Mouse (Mus musculus): ENCODE data around the gene Olfr686. TPM values are rescaled to one million over a fixed set of nuclear protein-coding genes. Genes with fewer than 3 reads are reported as not detected.
A peak's percentile ranks its signal among the peaks of the same experiment; 100 is the strongest.

Olfr686 gene
- not detected for total RNA-seq (2021)

DNA sequence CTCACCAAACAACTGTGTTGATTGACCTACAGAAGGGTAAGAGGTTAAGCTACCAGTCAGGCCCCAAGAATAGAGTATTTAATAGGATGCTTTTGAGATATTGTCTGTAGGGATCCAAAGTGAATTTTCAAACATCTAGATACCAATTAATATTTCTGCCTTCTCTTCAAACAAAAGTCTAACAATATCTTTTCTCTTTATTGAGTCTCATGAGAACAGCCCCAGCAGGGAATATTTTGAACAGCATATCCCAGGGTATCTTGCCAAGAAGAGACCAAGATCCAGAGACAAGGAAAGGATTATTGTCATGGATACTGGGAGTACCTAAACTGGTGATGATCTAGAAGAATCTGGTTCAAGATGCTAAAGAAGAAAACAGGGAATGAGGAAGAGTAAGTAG lies at the start of gene Olfr686:
Gene Olfr686, minus strand, starts transcription at position 101 of the 400 bp plus-strand sequence.
- intact Hi-C loops (cut with DNase I), result no loop called here
- no peak for DNase-seq

- DNase-seq, result peak; percentile 15
- intact Hi-C loops (cut with DNase I), result no loop called here
These were observed 49.4 kb upstream of the Olfr686 start for GRCm38 (mm10) chr7:105256656-105257055.

- no peak for DNase-seq
- intact Hi-C loops (cut with DNase I), result no loop called here
These were observed 40.9 kb upstream of the Olfr686 start for GRCm38 (mm10) chr7:105248197-105248596.

- DNase-seq, result no peak
- intact Hi-C loops (cut with DNase I), result no loop called here
These were observed 40.4 kb upstream of the Olfr686 start for GRCm38 (mm10) chr7:105247671-105248070.

GRCm38 (mm10) chr7:105229386-105229785 lies 22.1 kb upstream of the Olfr686 start:
- no peak for DNase-seq
- intact Hi-C loops (cut with DNase I), result no loop called here

GRCm38 (mm10) chr7:105228138-105228537 lies 20.9 kb upstream of the Olfr686 start:
- intact Hi-C loops (cut with DNase I), result no loop called here
- DNase-seq, result no peak

DNA sequence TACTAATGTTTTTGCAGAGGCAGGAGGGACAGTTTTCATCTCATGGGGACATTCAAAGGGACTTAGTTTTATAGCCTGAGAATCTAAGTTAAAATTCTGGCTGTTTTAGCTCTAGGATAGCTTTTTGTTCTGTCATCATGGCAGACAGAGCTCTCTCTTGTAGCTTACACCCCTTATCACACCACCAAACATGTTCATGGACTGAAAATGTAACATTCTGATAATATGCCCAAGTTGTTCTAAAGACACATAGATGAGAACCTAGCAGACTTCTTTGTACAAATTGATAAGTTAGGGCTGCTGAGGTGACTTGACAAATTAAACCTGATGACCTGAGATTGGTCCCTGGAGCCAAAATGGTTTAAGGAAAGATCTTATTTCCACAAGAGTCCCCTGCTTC lies 19.4 kb upstream of the Olfr686 start:
- DNase-seq, result no peak

GRCm38 (mm10) chr7:105226072-105226471 lies 18.8 kb upstream of the Olfr686 start:
- intact Hi-C loops (cut with DNase I), result no loop called here
- no peak for DNase-seq

More for the DNA sequence above, 19.4 kb upstream of the Olfr686 start:
- intact Hi-C loops (cut with DNase I), result no loop called here

- intact Hi-C loops (cut with DNase I), result no loop called here
- DNase-seq, result no peak
These were observed 11.0 kb upstream of the Olfr686 start for GRCm38 (mm10) chr7:105218281-105218680.

GRCm38 (mm10) chr7:105214761-105215160 lies 7.5 kb upstream of the Olfr686 start:
- intact Hi-C loops (cut with DNase I), result no loop called here
- no peak for DNase-seq

DNA sequence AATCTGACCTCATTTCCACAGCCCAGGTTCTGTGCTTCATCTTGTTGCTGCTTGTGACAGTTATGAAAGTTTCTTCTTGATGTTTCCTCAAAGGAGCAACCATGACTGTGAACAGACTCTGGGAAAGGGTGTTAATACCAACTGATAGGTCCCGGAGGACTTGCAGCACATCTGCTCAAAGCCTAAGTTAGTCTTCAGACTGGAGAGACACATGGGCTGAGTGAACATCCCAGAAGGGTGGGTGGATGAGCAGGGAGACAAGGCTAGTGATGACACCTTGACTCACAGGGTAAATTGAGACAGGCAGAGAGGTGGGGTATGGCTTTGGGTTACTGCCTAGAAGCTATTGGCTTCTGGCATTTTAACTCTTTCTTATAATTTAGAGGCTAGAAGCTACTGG lies 21.4 kb downstream of the Olfr686 start, which contains the start of gene Olfr685:
Gene Olfr685, minus strand, starts transcription at position 101 of the 400 bp plus-strand sequence.
- no peak for DNase-seq
- intact Hi-C loops (cut with DNase I), result no loop called here

GRCm38 (mm10) chr7:105170773-105171172 lies 36.5 kb downstream of the Olfr686 start:
- intact Hi-C loops (cut with DNase I), result loop anchor here (2.0 to 10.0 kb wide), 2 partner anchors 304 to 356 kb away; no protein-coding TSS in a partner anchor

GRCm38 (mm10) chr7:105163553-105163952 lies 43.7 kb downstream of the Olfr686 start, which contains the start of gene Olfr684:
TSS of gene Olfr684 (minus strand) at chr7:105163653.
- DNase-seq, result no peak
- intact Hi-C loops (cut with DNase I), result no loop called here

More at GRCm38 (mm10) chr7:105170773-105171172, 36.5 kb downstream of the Olfr686 start:
- no peak for DNase-seq

Other genes with a start within 250 kb of the Olfr686 start
- not detected for gene Olfr670, start 244.9 kb downstream of the Olfr686 start, total RNA-seq (2021)
- gene Olfr671, start 228.4 kb downstream of the Olfr686 start, total RNA-seq (2021), result not detected
- gene Olfr672, start 205.5 kb downstream of the Olfr686 start, total RNA-seq (2021), result not detected
- gene Olfr675, start 179.0 kb downstream of the Olfr686 start, total RNA-seq (2021), result not detected
- not detected for gene Olfr676, start 174.8 kb downstream of the Olfr686 start, total RNA-seq (2021)
- gene Olfr677, start 156.1 kb downstream of the Olfr686 start, total RNA-seq (2021), result not detected
- not detected for gene Olfr678, start 143.0 kb downstream of the Olfr686 start, total RNA-seq (2021)
- gene Olfr679, start 126.3 kb downstream of the Olfr686 start, total RNA-seq (2021), result not detected
- not detected for gene Olfr680-ps1, start 114.7 kb downstream of the Olfr686 start, total RNA-seq (2021)
- gene Olfr681, start 90.6 kb downstream of the Olfr686 start, total RNA-seq (2021), result not detected
- gene Olfr683, start 60.5 kb downstream of the Olfr686 start, total RNA-seq (2021), result not detected
- not detected for gene Olfr684, start 43.8 kb downstream of the Olfr686 start, total RNA-seq (2021)
- gene Olfr685, start 21.5 kb downstream of the Olfr686 start, total RNA-seq (2021), result not detected
- not detected for gene Olfr688, start 80.6 kb upstream of the Olfr686 start, total RNA-seq (2021)
- gene Olfr689, start 103.7 kb upstream of the Olfr686 start, total RNA-seq (2021), result not detected
- under 1 TPM; 0.26 to 0.44 TPM for gene Olfr690, start 126.6 kb upstream of the Olfr686 start, total RNA-seq (2021)
- under 1 TPM; 0.34 to 0.38 TPM for gene Olfr691, start 134.8 kb upstream of the Olfr686 start, total RNA-seq (2021)
- not detected for gene Olfr692, start 160.7 kb upstream of the Olfr686 start, total RNA-seq (2021)
- not detected for gene Gm5901, start 167.6 kb upstream of the Olfr686 start, total RNA-seq (2021)
- gene Fam160a2, start 192.6 kb upstream of the Olfr686 start, total RNA-seq (2021), result 10 to 100 TPM; 49.9 to 56.6 TPM
- gene Cnga4, start 197.1 kb upstream of the Olfr686 start, total RNA-seq (2021), result under 1 TPM; 0.14 to 0.32 TPM
- 1 to 10 TPM; 4.2 to 6.1 TPM for gene Cckbr, start 218.2 kb upstream of the Olfr686 start, total RNA-seq (2021)